Comparison of ENCODE assay signal across 11 mouse cellular contexts in the genomic region with DNA sequence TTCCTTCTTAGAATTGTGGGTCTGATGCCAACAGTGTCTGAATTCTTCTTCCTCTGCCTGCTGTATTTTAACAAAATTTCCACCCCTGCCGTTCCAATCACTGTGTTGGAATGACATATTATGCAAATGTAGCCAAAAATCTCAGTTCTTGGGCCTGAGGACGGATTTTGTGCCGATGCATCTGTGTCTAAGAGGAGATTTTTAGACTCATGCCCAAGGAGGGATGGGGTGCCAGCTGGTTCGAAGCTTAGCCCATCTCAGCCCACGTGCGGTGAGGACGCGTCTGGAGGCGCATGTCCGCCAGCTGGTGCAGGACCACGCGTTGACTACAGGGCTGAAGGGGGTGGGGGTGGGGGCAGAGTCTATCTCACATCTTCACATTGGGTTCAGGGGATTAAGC. TPM values are rescaled to one million over a fixed set of nuclear protein-coding genes. Genes with fewer than 3 reads are reported as not detected.
DNase-seq lines count a peak whose midpoint lies in the region; ATAC-seq lines count a peak whose summit lies in the region.
"Had no signal": no experiment of that assay in that cellular context is flagged by ENCODE, and none has a peak within 500 bp of the region (broad histone marks: within the 10 kb centered on the region; RNA-seq: fewer than 3 reads in every experiment).

No protein-coding gene starts in this region.

- H3K36me3 ChIP-seq in hindbrain, embryonic 16.5 days (ENCODE audit: control insufficient read depth, insufficient read depth, low read length), result no peaks in the 10 kb centered on the region
- no peaks in the 10 kb centered on the region for H3K36me3 ChIP-seq in hindbrain, embryonic 11.5 days (ENCODE audit: control insufficient read depth, insufficient read depth, low read length)
- H3K36me3 ChIP-seq in forebrain, embryonic 16.5 days (ENCODE audit: control insufficient read depth, insufficient read depth), result no peaks in the 10 kb centered on the region
- H3K36me3 ChIP-seq in midbrain, embryonic 11.5 days (ENCODE audit: control insufficient read depth, insufficient read depth, low read length), result no peaks in the 10 kb centered on the region
- H3K36me3 ChIP-seq: liver, embryonic 15.5 days had no signal

- H3K4me2 ChIP-seq in hindbrain, embryonic 16.5 days (ENCODE audit: low read length), result no peak overlapping the region
- H3K4me2 ChIP-seq in hindbrain, embryonic 11.5 days (replicated peaks; ENCODE audit: low read depth, low read length), result no peak overlapping the region
- no peak overlapping the region for H3K4me2 ChIP-seq in forebrain, embryonic 16.5 days (ENCODE audit: low read length)
- no peak overlapping the region for H3K4me2 ChIP-seq in midbrain, embryonic 11.5 days
- H3K4me2 ChIP-seq: liver, embryonic 15.5 days had no signal

- no peak for DNase-seq in hindbrain, embryonic 11.5 days (ENCODE audit: low spot score)
- DNase-seq in layer of hippocampus, postnatal 25 days (ENCODE audit: extremely low spot score in 1 of 2, low spot score in 1 of 2), result peak; percentile 20 to 24
- peak; percentile 24 to 61 for DNase-seq in right cerebral cortex, postnatal 36 days (ENCODE audit: low spot score in 2 of 2)
- no peak for DNase-seq in adrenal gland, postnatal 25 days
- no peak for DNase-seq in midbrain, embryonic 11.5 days (ENCODE audit: low spot score, missing footprints)
- no peak for DNase-seq in spleen, postnatal 36 days (ENCODE audit: low spot score in 2 of 2)

- H3K4me1 ChIP-seq in hindbrain, embryonic 16.5 days (ENCODE audit: control insufficient read depth, insufficient read depth, low read depth, low read length), result no peaks in the 10 kb centered on the region
- H3K4me1 ChIP-seq in hindbrain, embryonic 11.5 days (replicated peaks; ENCODE audit: control insufficient read depth, insufficient read depth, low read length), result no peaks in the 10 kb centered on the region
- H3K4me1 ChIP-seq in forebrain, embryonic 16.5 days (replicated peaks; ENCODE audit: control insufficient read depth, insufficient read depth, low read length), result no peaks in the 10 kb centered on the region
- no peaks in the 10 kb centered on the region for H3K4me1 ChIP-seq in midbrain, embryonic 11.5 days (ENCODE audit: control insufficient read depth, insufficient read depth, low read length)
- H3K4me1 ChIP-seq: liver, embryonic 15.5 days had no signal

- H3K9me3 ChIP-seq in hindbrain, embryonic 16.5 days (ENCODE audit: control insufficient read depth, low read length), result no peaks in the 10 kb centered on the region
- no peaks in the 10 kb centered on the region for H3K9me3 ChIP-seq in hindbrain, embryonic 11.5 days (ENCODE audit: control insufficient read depth, low read length)
- H3K9me3 ChIP-seq in forebrain, embryonic 16.5 days (ENCODE audit: control insufficient read depth, low read length), result 0 out of 2 replicates have a peak, but pooled peaks cover 3% of the 10 kb centered on the region
- H3K9me3 ChIP-seq in midbrain, embryonic 11.5 days (ENCODE audit: control insufficient read depth, low read length), result no peaks in the 10 kb centered on the region
- H3K9me3 ChIP-seq: liver, embryonic 15.5 days had no signal

- no peaks in the 10 kb centered on the region for H3K27me3 ChIP-seq in hindbrain, embryonic 16.5 days (replicated peaks; ENCODE audit: control insufficient read depth, insufficient read depth, low read length)
- no peaks in the 10 kb centered on the region for H3K27me3 ChIP-seq in hindbrain, embryonic 11.5 days (ENCODE audit: control insufficient read depth, insufficient read depth, low read length)
- no peaks in the 10 kb centered on the region for H3K27me3 ChIP-seq in forebrain, embryonic 16.5 days (replicated peaks; ENCODE audit: control insufficient read depth, insufficient read depth, low read length)
- no peaks in the 10 kb centered on the region for H3K27me3 ChIP-seq in midbrain, embryonic 11.5 days (ENCODE audit: control insufficient read depth, insufficient read depth, low read length)
- H3K27me3 ChIP-seq: liver, embryonic 15.5 days had no signal

- 91% methylated on average over 12 of the region's 12 CpGs for WGBS in hindbrain, embryonic 16.5 days
- 90% methylated on average over 12 of the region's 12 CpGs for WGBS in hindbrain, embryonic 11.5 days
- WGBS in forebrain, embryonic 16.5 days, result 78% methylated on average over 12 of the region's 12 CpGs
- 93% methylated on average over 12 of the region's 12 CpGs for WGBS in midbrain, embryonic 11.5 days

- no peak overlapping the region for H3K27ac ChIP-seq in hindbrain, embryonic 16.5 days (ENCODE audit: low read depth, low read length)
- no peak overlapping the region for H3K27ac ChIP-seq in hindbrain, embryonic 11.5 days (ENCODE audit: low read depth, low read length)
- no peak overlapping the region for H3K27ac ChIP-seq in forebrain, embryonic 16.5 days (ENCODE audit: low read length)
- no peak overlapping the region for H3K27ac ChIP-seq in midbrain, embryonic 11.5 days (ENCODE audit: low read depth, low read length)
- H3K27ac ChIP-seq: kidney, postnatal 0 days; liver, embryonic 15.5 days had no signal

- H3K4me3 ChIP-seq in hindbrain, embryonic 16.5 days (ENCODE audit: low read length), result no peak overlapping the region
- no peak overlapping the region for H3K4me3 ChIP-seq in hindbrain, embryonic 11.5 days (ENCODE audit: low read depth, low read length)
- no peak overlapping the region for H3K4me3 ChIP-seq in forebrain, embryonic 16.5 days (replicated peaks; ENCODE audit: low read length)
- H3K4me3 ChIP-seq in midbrain, embryonic 11.5 days (ENCODE audit: low read depth, low read length), result no peak overlapping the region
- H3K4me3 ChIP-seq: liver, embryonic 15.5 days had no signal

- no peak overlapping the region for H3K9ac ChIP-seq in hindbrain, embryonic 16.5 days (ENCODE audit: low read depth, low read length)
- H3K9ac ChIP-seq in hindbrain, embryonic 11.5 days (ENCODE audit: low read depth, low read length), result no peak overlapping the region
- no peak overlapping the region for H3K9ac ChIP-seq in forebrain, embryonic 16.5 days (replicated peaks; ENCODE audit: low read depth, low read length)
- H3K9ac ChIP-seq in midbrain, embryonic 11.5 days (ENCODE audit: low read length), result no peak overlapping the region
- H3K9ac ChIP-seq: liver, embryonic 15.5 days had no signal

- ATAC-seq in hindbrain, embryonic 16.5 days, result peak; percentile 72; the same call in 1 of the 2 replicates
- ATAC-seq in hindbrain, embryonic 11.5 days (ENCODE audit: low FRiP score), result no peak
- ATAC-seq in forebrain, embryonic 16.5 days, result peak; percentile 75
- no peak for ATAC-seq in midbrain, embryonic 11.5 days (ENCODE audit: low FRiP score)

RNA-seq across cellular contexts. Expression of gene Gm5485, which starts 51.3 kb away (rescaled TPM):
- not detected in 2 replicates for polyA plus RNA-seq in hindbrain, embryonic 16.5 days (2015; fragmentation: Nextera tagmentation; extraction: Ambion mirVana)
- polyA plus RNA-seq in hindbrain, embryonic 11.5 days (2014; fragmentation: Nextera tagmentation; extraction: Ambion mirVana), result not detected in 2 replicates
- polyA plus RNA-seq in forebrain, embryonic 16.5 days (2015; fragmentation: Nextera tagmentation; extraction: Ambion mirVana), result not detected in 2 replicates
- not detected for total RNA-seq in layer of hippocampus, postnatal 25 days (2021)
- total RNA-seq in adrenal gland, postnatal 25 days (2021), result not detected in 2 replicates
- not detected in 2 replicates for polyA plus RNA-seq in midbrain, embryonic 11.5 days (2014; fragmentation: Nextera tagmentation; extraction: Ambion mirVana)
- polyA plus RNA-seq: heart, embryonic 14.5 days; liver, embryonic 15.5 days had no signal

RNA-seq across cellular contexts. Expression of gene Dppa2, which starts 57.2 kb away (rescaled TPM):
- not detected in 2 replicates for polyA plus RNA-seq in hindbrain, embryonic 16.5 days (2015; fragmentation: Nextera tagmentation; extraction: Ambion mirVana)
- polyA plus RNA-seq in hindbrain, embryonic 11.5 days (2014; fragmentation: Nextera tagmentation; extraction: Ambion mirVana), result not detected in 2 replicates
- polyA plus RNA-seq in forebrain, embryonic 16.5 days (2015; fragmentation: Nextera tagmentation; extraction: Ambion mirVana), result not detected in 2 replicates
- not detected for total RNA-seq in layer of hippocampus, postnatal 25 days (2021)
- total RNA-seq in adrenal gland, postnatal 25 days (2021), result not detected in 2 replicates
- not detected in 2 replicates for polyA plus RNA-seq in midbrain, embryonic 11.5 days (2014; fragmentation: Nextera tagmentation; extraction: Ambion mirVana)
- polyA plus RNA-seq: heart, embryonic 14.5 days; kidney, postnatal 0 days; liver, embryonic 15.5 days had no signal

Comparison
In these comparisons a context has a peak if more than half of its experiments do, and no peak if none do; other contexts are left out.
1. ATAC-seq: peak in hindbrain, embryonic 16.5 days (single experiment) and forebrain, embryonic 16.5 days (single experiment); none in hindbrain, embryonic 11.5 days (single experiment) and midbrain, embryonic 11.5 days (single experiment).
2. DNase-seq: peak in layer of hippocampus, postnatal 25 days (2 of 2) and right cerebral cortex, postnatal 36 days (2 of 2); none in hindbrain, embryonic 11.5 days (single experiment), adrenal gland, postnatal 25 days (single experiment), midbrain, embryonic 11.5 days (single experiment) and spleen, postnatal 36 days (0 of 2).